Mouse (Mus musculus): Measurements from ENCODE around the gene Alkbh6.

Alkbh6 gene

GRCm38 (mm10) chr7:30308076-30309005 is at the start of gene Alkbh6:
Gene Alkbh6, plus strand, starts transcription at chr7:30308717.
- DNase-seq (ENCODE audit: low read depth, low spot score), result peak; percentile 97

DNA sequence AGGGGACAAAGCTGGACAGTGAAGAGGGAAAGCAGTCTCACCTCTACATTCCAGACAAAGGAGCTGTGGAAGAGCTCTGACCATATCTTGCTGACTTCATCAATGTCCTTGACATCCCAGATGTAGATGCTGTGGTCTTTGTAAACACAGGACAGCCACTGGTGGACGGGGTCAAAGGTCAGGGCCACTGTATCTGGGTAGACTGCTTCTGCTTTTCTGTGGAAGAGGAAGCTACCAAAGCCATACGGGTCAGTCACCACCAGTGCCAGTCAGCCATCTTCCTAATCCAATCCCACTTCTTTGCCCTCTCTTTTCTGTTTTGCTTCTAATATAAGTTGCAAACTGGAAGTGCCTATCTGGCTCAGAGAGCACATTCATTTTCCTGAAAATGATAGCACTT is 43.5 kb upstream of the Alkbh6 start:
- DNase-seq (ENCODE audit: low read depth, low spot score), result no peak

DNA sequence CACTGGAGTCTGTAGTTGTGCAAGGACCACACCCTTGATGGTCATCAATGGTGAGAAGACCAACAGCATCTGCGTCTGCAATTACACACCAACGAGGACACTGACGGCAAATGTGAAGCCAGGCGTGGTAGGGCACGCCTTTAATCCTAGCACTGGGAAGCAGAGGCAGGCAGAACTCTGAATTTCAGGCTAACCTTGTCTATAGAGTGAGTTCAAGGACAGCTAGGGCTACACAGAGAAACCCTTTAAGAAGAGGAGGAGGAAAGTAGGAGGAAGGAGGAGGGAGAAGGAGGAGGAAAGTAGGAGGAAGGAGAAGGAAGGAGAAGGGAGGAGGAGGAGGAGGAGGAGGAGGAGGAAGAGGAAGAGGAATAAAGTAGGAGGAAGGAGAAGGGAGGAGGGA is 43.0 kb upstream of the Alkbh6 start:
- no peak for DNase-seq (ENCODE audit: low read depth, low spot score)

DNA sequence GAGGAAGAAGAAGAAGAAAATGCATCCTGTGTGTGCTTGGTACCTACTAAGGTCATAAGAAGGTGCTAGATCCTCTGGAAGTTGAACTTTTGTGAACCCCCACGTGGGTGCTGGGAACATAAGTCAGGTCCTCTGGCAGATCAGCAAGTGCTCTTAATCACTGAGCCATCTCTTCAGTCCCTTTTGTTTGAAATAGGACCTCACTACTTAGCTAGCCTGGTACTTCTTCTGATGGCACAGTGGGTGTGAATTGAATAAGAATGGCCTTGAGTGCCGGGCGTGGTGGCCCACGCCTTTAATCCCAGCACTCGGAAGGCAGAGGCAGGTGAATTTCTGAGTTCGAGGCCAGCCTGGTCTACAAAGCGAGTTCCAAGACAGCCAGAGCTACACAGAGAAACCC is 42.6 kb upstream of the Alkbh6 start:
- no peak for DNase-seq (ENCODE audit: low read depth, low spot score)

- no peak for DNase-seq (ENCODE audit: low read depth, low spot score)
These were observed 41.7 kb upstream of the Alkbh6 start for GRCm38 (mm10) chr7:30266780-30267179.

DNA sequence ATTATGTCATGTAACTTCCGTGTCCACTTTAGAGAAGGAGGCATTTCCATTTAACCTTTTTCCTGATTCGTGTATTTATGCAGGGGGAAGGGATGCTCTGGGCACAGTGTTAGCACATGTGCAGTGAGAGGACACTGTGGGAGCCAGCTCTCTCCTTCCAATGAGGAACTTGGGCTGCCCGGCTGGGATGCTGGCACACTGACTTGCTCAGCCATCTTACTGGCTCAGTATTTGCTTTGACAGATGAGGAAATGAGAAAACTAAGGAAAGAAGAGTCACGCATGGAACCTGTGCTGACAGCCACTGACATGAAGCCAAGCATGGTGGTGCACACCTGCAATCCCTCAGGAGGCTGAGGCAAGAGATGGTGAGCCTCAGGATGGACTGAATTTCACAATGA is 38.9 kb upstream of the Alkbh6 start:
- no peak for DNase-seq (ENCODE audit: low read depth, low spot score)

DNA sequence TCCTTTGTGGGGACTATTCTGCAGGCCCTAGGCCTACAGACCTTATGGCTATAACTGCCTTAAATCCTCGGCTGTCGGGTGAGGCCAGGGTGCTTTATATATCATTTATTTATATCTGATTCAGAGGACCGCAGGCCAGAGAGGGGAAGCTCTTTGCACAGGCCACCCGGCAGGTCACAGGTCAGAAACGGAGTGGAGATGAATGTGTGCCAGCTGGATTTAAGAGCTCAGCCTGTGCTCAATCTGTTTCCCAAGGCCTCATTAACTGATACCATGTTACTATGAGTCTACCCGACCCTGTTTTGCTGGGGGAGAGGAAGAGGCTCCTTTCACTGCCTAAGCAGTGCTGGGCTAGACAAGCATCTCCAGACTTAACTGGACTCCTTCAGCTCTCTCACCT is 34.1 kb upstream of the Alkbh6 start:
- no peak for DNase-seq (ENCODE audit: low read depth, low spot score)

GRCm38 (mm10) chr7:30278911-30279310 is 29.6 kb upstream of the Alkbh6 start:
- no peak for DNase-seq (ENCODE audit: low read depth, low spot score)

DNA sequence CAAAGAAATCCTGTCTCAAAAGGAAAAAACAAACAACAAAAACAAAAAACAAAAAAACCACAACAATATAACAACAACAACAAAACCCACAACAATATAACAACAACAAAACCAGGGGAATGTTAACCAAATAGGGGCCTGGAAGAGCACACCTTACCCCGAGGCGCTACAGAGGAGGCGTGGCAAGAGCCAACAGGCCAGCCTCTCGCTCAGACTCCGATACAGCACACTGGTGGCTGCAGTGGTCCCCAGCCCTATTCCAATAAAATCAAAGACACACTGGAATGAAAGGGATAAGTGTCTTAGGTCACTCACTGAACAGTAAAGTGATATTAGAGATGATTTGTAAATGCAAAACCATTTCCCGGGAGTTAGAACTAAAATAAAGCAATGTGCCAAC is 29.0 kb upstream of the Alkbh6 start:
- DNase-seq (ENCODE audit: low read depth, low spot score), result no peak

- peak; percentile 95 for DNase-seq (ENCODE audit: low read depth, low spot score)
These were observed 28.4 kb upstream of the Alkbh6 start, which contains the start of the genes Thap8 and Wdr62 for GRCm38 (mm10) chr7:30279951-30280669. Gene Thap8, plus strand, starts transcription at chr7:30280094. Gene Wdr62, minus strand, starts transcription at chr7:30280419.

DNA sequence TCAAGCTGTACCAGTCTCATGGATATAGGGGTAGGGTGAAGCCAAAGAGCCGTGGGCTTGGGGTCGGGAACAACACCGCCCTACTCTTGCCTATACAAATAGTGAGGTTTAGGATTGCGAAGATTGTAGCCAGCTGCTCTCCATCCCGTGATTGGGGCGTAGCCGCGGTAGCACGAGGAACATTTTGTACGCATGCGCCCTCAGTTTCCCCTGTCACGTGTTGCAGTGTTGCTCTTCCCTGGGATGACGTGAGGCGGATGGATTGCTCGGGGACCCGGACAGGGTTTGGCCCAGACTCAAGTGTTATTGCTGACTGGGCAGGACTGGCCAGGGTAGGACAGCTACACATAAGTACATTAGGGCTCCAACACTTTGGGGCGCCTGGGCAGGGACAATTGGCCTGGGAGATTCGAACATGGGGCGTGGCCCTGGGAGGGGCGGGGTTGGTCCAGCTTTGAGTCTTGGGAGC is 27.8 kb upstream of the Alkbh6 start:
- peak; percentile 92 for DNase-seq (ENCODE audit: low read depth, low spot score)

- no peak for DNase-seq (ENCODE audit: low read depth, low spot score)
These were observed 27.0 kb upstream of the Alkbh6 start for GRCm38 (mm10) chr7:30281522-30281921.

DNA sequence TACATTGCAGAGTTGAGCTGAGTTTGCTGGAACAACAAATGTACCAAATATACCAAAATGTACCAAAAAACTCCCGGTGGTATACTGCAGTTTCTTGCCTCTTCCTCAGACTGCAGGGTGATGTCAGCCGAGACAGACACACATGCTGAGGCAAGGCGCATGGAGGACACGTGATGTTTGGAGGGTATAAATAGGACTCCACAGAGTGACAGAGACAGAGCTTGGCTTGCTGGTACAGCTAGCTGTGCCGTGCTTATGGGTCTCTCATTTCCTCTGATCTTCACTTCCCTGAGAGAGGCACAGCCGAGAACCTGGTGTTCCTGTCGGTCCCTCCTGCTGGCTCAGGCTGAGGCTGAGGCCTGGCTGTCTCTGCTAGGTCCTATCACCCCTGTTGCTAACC is 25.8 kb upstream of the Alkbh6 start:
- no peak for DNase-seq (ENCODE audit: low read depth, low spot score)

- DNase-seq (ENCODE audit: low read depth, low spot score), result no peak
These were observed 21.7 kb upstream of the Alkbh6 start for GRCm38 (mm10) chr7:30286701-30287410.

DNA sequence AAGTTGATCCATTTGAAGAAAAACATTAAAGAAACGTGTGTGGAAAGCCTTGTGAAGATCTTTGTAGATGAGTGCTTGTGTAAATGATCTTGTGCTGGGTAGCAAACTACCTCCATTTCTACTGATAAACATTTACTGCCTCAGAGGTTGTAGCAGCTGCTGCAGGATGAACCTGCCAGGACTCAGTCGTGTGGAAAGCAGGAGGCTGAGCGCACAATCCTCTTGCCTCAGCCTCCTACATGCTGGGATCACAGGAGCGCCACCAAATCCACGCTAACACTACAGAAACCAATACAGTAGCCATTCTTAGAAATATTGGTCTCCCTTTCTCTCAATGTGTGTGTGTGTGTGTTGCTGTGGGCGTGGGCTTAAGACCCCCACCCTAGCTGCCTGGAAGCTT is 20.5 kb upstream of the Alkbh6 start:
- DNase-seq (ENCODE audit: low read depth, low spot score), result no peak

DNA sequence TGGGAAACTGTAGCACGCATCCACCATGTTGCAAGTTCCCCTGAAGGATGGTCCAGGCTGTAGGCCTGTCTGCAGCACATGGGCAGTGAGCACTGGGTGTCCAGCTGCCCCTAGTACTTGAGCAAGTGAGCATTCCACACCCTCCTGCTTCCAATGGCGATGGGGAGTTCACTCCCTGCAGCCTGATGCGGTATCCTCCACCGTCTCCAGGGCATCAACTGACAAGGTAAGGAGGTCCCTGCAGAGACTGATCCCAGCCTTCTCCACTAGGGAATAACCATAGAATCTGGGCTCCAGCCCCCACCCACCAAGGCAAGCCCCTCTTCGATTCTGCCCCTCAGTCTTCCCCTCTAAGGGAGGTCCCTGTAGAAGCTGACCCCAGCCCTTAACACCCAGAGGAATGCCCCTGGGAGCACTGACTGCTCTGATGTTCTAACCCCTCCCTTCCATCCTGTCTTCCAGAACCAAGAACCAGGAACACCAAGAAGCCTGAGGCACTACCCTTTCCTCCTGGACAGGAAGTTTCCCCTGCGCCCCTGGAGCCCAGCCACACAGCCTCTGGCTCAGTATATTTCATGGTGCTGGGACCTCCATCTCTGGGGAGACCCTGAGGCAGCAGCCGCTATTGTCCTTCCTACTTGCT is 19.3 kb upstream of the Alkbh6 start:
- no peak for DNase-seq (ENCODE audit: low read depth, low spot score)

DNA sequence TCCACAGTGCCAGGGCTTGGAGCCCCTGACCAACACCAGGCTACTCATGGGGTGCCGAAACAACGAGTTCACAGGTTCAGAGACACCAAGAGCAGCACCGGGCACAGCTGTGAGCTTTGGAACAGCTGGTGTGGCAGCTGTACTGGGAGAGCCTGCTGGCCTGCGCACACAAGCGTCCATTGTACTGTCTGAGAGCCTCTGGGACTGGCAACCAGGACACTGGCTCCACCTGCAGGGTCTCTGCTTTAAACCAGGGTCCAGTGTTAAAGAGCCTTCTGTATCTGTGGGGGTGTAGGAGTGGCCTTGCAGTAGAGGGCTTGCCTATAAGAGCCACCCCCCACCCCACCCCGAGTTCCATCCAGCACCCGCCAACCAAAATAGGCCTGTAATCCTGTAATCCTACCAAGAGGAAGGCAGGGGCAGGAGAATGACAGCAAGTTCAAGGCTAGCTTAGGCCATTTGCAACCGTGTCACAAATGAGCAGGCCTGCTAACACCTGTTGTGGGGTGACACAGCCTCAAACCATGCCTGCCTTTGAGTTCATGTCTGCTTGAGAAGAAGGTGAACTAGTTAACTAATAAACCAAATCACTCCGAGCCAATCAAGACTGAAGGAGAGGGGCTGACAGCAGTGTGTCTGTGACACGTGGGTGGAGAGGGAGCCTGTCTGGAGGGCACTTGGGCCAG is 18.7 kb upstream of the Alkbh6 start:
- no peak for DNase-seq (ENCODE audit: low read depth, low spot score)

- DNase-seq (ENCODE audit: low read depth, low spot score), result peak; percentile 63
These were observed 17.0 kb upstream of the Alkbh6 start, which contains the start of gene Clip3 for GRCm38 (mm10) chr7:30291215-30292131. Gene Clip3, plus strand, starts transcription at chr7:30291728.

DNA sequence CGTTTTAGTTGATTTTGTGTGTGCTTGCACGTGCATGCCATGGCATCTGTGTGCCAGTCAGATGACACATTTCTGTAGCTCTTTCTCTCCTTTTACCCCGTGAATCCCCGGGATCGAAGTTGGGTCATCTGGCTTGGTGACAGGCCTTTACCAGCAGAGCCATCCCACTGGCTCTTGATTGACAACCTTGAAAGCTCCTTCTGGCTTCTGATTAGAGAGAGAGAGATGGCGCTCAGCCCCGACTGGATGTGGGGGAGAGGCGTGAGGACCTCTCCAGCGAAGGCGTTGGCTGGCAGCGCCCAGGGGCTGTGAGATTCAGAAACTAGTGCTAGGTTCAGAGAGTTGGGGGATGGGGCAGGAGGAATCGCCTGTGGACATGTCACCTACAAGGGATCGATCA is 14.7 kb upstream of the Alkbh6 start:
- no peak for DNase-seq (ENCODE audit: low read depth, low spot score)

- no peak for DNase-seq (ENCODE audit: low read depth, low spot score)
These were observed 14.2 kb upstream of the Alkbh6 start for GRCm38 (mm10) chr7:30294296-30294695.

Data from CD4-positive, CD25-positive, alpha-beta regulatory T cell, adult 2 months (primary cell).